Mouse (Mus musculus): ENCODE results near the gene Ugt1a6b. TPM values are rescaled to one million over a fixed set of nuclear protein-coding genes. Genes with fewer than 3 reads are reported as not detected.
"Not testable (repeated sequence)": the region's sequence is repeated elsewhere in the genome, so short reads cannot be mapped to it uniquely, and the experiment has no call there.

Ugt1a6b gene
- total RNA-seq, 2 experiments from 2014 or later: 0.20 to 0.23 TPM

DNA sequence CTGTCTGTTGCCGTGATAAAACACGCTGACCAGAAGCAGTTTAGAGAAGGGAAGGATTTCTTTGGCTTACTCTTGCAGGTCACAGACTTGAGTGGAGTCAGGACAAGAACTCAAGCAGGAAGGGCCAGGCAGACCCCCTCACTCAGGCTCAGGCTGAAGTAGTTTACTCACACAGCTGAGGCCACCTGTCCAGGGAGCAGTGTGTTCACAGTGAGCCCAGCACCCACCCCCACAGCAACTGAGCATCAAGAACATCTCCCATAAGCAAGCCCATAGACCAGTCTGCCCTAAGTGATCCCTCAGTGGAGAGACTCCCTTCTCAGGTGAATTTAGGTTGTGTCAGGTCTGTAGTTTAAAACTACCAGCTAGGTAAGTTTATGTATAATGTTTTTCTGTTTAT lies 6.6 kb downstream of the Ugt1a6b start:
- DNase-seq (ENCODE audit: low spot score in 2 of 2); intact Hi-C loops (cut with DNase I): not testable (repeated sequence)

DNA sequence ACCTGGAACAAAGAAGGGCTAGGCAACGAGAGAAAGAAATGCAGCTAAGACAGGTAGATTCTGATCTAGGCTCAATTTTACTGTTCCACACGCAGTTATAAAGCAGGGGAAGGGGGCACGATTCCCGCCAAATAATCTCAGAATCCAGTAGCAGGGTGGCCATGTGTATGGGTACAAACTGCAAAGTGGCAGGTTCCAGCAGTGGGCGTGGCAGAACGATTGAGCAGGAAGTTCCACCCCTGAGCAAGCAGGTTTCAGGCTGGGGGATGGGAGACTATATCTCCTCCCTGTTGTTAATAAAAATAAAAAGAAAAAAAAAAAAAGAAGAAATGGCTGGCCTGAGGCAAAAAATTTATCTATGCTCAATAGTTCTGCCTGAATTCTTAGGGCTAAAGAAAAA lies 9.7 kb downstream of the Ugt1a6b start:
- DNase-seq (ENCODE audit: low spot score in 2 of 2); intact Hi-C loops (cut with DNase I): not testable (repeated sequence)

DNA sequence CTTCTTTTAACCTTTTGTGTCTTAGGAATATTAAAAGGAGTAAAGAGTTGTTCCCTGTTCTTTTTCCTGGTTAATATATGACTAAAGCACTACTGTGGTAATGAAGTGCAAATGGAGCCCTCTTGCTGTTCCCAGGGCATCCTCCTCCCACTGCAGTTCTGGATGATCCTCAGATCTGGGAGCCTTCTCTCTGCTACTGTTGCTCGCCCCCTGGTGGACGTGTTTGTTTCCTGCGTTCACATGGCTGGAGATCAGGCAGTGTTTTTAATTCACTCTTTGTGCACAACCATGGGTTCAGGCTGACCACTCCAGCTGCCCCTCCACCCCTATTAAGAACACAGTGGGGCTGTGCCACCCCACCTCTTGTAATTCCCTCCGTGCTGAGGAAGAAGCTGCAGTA lies 17.5 kb downstream of the Ugt1a6b start:
- intact Hi-C loops (cut with DNase I); DNase-seq (ENCODE audit: low spot score in 2 of 2): not testable (repeated sequence)

DNA sequence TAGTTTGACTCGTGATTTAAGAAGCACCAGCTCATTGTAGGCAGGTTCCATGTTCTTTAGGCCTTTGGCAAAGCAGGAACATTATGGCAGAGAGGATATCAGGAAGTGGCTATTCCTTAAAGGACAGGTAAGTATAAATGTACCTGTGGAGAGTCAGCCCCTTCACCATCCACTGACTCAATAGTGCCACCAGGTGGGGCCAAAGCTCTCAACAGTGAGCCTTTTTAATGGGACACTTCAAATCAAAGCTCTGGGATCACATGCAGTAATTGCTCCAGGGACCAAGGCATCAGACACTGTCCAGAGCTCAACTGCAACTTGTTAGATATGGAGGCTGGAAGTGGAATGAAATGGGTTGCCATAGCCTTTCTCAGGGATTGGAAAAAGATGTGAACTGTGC lies 18.5 kb downstream of the Ugt1a6b start:
- DNase-seq (ENCODE audit: low spot score in 2 of 2); intact Hi-C loops (cut with DNase I): not testable (repeated sequence)

DNA sequence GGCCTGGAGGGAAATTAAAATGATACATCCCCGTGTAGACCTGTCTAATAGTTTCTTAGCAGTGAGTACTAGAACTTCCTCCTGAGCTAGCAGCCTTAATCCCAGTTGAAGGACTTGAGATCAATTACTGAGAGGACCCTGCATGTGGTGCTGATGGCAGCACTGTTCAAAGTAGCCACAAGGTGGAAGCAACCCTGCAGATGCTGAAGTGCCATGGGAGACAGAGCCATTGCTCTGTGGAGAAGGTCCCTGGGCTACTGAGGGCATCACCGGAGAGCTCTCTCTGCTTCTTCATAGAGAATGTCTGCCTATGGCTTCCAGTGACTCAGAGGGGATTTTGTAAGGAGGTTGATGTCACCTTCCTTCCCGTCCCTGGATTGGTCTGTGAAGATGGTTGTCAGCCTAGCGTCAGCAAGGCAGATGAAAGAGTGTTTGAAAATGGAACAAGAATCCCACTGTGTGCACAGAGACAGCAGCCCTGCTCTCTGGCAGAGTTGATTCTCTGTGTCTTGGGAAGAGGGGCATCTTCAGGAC lies 22.8 kb downstream of the Ugt1a6b start:
- intact Hi-C loops (cut with DNase I); DNase-seq (ENCODE audit: low spot score in 2 of 2): not testable (repeated sequence)

DNA sequence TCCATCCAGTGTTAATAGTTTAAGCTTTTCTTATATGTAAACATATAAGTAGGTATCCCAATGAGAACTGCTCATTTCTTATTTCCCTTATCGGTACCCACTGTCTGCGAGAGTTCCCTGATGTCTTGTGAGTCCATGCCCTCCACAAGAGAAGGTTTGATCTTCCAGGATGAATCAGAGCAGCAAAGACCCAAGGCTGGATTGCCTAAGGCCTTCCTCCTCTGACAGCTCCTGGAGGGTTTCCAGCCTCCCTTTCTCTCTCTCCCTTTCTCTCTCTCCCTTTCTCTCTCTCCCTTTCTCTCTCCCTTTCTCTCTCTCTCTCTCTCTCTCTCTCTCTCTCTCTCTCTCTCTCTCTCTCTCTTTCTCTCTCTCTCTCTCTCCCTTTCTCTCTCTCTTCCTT lies 26.0 kb downstream of the Ugt1a6b start:
- intact Hi-C loops (cut with DNase I); DNase-seq (ENCODE audit: low spot score in 2 of 2): not testable (repeated sequence)

DNA sequence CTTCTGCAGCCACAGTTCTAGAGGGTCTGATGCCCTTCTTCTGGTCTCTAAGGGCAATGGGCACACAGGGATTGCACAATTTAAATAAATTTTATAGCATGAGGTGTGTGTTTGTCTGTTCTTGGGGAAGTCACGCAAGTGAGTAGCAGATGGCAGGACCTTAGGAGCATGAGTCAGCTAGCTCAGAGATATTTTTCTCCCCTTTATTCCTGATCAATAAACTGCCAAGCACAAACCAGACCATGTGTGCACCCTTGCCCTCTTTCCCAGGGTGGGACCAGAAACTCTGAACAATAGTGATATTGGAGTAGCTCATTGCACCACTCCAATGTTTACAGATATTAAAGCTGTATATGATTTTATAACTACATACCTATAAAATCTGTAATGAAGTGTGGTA lies 27.2 kb downstream of the Ugt1a6b start:
- intact Hi-C loops (cut with DNase I); DNase-seq (ENCODE audit: low spot score in 2 of 2): not testable (repeated sequence)

DNA sequence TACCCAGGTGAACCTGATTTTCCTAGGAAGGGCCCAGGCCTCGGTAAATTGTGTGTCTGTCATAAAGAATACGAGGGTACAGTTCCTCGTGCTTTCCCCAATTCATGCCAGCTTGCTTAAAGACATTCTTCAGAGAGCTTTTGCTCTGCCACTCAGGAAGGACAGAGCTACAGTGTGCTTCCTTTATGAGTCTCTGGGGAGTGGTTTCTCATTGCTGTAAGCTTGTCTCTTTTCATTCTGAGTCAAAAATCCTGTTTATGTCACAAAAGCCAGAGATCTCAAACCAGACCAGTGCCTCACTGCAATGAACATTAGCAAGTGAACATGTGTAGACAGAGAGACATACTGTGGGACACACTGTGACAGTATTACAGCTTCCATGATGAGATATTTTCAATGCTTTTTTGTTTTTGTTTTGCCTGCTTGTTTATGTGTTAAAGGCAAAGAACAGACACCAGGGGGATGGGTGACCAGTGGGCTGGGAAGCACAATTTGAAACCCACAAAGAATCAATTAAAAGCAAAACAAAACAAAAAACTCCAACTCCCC lies 30.9 kb downstream of the Ugt1a6b start:
- intact Hi-C loops (cut with DNase I): no loop called here
- no peak for DNase-seq (ENCODE audit: low spot score in 2 of 2)

DNA sequence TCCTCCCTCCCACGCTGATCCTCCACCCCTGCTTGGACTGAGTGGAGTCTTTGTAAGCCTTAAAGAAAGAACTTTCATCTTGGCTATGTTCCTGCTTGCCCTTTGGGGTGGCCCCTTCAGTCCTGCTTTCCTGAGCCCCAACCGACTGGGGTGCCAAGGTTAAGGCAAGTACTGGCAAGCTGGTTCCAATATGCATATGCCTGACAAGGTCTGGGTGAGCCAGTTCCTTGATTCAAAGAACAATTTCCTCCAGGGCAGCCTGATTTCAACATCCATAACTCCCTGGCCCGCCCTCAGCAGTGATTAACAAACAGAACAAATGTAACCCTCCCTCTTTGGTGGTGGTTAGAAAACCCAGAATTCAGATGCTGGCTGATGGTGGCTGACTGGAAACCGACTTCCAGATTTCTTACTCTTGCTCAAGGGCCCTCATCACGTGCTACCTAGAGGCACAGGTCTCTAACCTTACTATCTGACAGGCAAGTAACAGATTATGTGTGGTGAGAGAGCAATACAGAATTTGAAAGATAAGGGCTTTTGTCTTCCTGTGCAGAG lies 31.5 kb downstream of the Ugt1a6b start, which contains the start of gene Ugt1a6a:
Ugt1a6a (plus strand) TSS at position 353 of the 555 bp plus-strand sequence.
- intact Hi-C loops (cut with DNase I); DNase-seq (ENCODE audit: low spot score in 2 of 2): not testable (repeated sequence)

DNA sequence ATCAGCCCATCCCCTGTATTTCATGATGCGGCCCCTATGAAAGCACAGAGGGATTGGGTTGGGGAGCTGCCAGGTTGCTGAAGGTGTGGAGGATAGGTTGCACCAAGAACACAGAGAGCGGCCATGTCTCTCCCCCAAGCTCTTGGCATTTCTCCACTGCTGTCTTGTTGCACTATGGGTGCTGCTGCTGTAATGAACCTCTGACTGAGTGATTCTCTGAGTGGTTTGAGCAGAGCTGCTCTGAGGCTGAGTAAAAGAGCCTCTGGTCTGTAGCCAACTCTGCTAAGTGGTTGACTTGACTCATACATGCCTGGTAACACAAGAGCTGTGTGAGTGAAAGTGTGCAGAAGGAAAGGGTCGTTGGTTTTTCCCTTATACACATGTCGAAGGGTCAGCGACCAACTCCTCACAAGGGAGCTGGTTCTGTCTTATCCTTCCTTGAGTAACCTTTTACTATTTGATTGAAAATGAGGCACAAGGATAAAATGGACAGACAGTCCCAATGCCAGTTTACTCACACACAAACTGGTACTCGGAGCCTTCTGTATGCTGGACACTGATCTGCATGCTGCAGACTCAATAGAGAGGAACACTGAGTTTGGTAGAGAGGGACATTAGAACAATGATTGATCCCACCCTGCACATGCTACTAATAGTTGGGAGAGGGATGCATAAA lies 32.3 kb downstream of the Ugt1a6b start:
- DNase-seq (ENCODE audit: low spot score in 2 of 2); intact Hi-C loops (cut with DNase I): not testable (repeated sequence)

DNA sequence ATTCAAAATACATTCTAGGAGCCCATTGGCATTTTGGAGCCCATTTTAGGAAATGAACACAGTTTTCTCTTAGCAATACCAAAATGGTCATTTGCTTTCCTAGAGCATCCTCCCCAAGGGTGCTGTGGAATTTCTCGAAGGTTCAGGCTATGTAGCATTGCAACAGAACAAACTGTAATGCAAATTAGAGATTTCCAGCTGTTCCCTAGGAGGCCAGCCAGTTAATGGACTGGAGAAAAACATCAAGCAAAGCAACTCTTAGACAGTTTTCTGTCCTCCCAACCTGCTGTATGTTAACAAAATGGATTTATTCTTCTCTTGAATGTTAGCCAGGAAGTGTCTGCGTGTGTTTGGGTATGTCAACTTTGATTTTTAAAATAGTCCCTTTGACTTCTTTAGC lies 33.6 kb downstream of the Ugt1a6b start:
- no peak for DNase-seq (ENCODE audit: low spot score in 2 of 2)
- intact Hi-C loops (cut with DNase I): no loop called here

DNA sequence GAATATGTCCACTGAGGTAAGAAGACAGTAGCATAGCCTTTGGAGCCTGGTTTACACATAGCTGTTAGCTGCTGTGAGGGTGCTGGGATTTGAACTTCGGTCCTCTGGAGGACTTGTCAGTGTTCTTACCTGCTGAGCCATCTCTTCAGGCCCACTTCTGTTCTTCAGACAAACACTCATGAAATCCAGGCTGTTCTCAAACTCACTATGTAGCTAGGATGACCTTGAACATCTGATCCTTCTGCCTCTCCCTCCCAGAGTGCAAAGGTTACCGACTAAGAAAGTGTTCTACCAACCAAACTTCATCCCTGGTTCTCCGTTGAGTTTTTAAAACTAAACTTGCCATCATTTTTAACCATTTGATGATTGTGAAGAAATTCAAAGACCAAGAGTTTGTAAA lies 34.2 kb downstream of the Ugt1a6b start:
- no peak for DNase-seq (ENCODE audit: low spot score in 2 of 2)
- intact Hi-C loops (cut with DNase I): no loop called here

DNA sequence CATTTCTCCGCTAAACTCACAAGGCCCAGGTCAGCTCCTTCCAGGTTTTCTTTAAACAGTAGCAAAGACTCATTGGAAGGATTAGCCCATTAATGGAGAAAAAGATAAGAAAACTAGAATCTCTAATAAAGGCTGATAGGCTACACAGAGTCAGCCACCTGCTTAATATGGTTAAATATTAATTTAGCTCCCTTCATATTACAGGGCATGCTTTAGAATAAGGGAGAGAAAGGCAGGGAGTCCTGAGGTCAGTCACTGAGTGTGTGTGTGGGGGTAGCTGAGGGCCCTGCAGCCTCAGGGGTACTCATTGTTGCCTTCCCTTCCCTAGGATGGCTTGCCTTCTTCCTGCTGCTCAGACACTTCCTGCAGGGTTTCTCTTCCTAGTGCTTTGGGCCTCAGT lies 35.1 kb downstream of the Ugt1a6b start:
- intact Hi-C loops (cut with DNase I): no loop called here
- DNase-seq (ENCODE audit: low spot score in 2 of 2): no peak

DNA sequence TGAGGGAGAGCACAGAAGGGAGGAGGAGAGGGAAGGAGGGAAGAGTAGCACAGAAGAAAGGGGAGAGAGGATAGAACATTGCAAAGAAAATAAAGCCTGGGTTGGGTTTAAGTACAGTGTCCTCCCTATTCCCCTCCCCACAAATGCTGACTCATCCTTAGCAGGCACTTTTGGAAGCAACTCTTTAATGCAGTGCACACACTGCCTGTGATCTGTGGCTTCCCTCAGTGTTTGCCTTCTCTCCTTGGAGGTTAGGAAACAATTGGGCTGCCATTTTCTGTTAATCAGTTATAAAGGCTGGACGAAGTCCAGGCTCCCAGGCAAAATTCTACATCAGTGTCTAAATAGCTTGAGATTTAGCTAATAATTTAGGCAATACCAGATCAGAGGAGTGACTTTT lies 37.4 kb downstream of the Ugt1a6b start:
- intact Hi-C loops (cut with DNase I): loop anchor here (10.0 kb wide), 1 partner anchor 136 kb away; the partner anchor contains the start of gene Usp40
- DNase-seq (ENCODE audit: low spot score in 2 of 2): not testable (repeated sequence)

DNA sequence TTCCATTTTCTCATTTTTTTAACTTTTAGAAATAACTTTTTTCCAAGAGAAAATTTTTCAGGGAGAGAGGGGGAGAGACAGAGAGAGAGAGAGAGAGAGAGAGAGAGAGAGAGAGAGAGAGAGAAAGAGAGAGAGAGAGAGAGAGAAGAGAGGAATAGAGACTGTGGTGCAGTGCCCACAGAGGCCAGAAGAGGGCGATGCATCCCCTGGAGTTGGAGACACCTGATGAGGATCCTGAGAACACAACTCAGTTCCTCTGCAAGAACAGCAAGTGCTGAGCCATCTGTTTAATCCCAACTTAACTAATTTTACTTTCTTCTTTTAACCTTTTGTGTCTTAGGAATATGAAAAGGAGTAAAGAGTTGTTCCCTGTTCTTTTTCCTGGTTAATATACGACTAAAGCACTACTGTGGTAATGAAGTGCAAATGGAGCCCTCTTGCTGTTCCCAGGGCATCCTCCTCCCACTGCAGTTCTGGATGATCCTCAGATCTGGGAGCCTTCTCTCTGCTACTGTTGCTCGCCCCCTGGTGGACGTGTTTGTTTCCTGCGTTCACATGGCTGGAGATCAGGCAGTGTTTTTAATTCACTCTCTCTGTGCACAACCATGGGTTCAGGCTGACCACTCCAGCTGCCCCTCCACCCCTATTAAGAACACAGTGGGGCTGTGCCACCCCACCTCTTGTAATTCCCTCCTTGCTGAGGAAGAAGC lies 41.1 kb downstream of the Ugt1a6b start:
- DNase-seq (ENCODE audit: low spot score in 2 of 2): peak; percentile 43 to 45
- intact Hi-C loops (cut with DNase I): loop anchor here (10.0 kb wide), 1 partner anchor 139 kb away; the partner anchor contains the start of gene Usp40

DNA sequence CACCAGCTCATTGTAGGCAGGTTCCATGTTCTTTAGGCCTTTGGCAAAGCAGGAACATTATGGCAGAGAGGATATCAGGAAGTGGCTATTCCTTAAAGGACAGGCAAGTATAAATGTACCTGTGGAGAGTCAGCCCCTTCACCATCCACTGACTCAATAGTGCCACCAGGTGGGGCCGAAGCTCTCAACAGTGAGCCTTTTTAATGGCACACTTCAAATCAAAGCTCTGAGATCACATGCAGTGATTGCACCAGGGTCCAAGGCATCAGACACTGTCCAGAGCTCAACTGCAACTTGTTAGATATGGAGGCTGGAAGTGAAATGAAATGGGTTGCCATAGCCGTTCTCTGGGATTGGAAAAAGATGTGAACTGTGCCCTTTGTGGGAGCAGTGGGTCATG lies 42.2 kb downstream of the Ugt1a6b start:
- not testable (repeated sequence) for DNase-seq (ENCODE audit: low spot score in 2 of 2)
- intact Hi-C loops (cut with DNase I): loop anchor here (10.0 kb wide), 1 partner anchor 140 kb away; the partner anchor contains the start of gene Usp40

DNA sequence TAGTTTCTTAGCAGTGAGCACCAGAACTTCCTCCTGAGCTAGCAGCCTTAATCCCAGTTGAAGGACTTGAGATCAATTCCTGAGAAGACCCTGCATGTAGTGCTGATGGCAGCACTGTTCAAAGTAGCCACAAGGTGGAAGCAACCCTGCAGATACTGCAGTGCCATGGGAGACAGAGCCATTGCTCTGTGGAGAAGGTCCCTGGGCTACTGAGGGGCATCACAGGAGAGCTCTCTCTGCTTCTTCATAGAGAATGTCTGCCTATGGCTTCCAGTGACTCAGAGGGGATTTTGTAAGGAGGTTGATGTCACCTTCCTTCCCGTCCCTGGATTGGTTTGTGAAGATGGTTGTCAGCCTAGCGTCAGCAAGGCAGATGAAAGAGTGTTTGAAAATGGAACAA lies 47.1 kb downstream of the Ugt1a6b start:
- intact Hi-C loops (cut with DNase I): loop anchor here (5.0 kb wide), 1 partner anchor 137 kb away; no protein-coding TSS in a partner anchor
- not testable (repeated sequence) for DNase-seq (ENCODE audit: low spot score in 2 of 2)

DNA sequence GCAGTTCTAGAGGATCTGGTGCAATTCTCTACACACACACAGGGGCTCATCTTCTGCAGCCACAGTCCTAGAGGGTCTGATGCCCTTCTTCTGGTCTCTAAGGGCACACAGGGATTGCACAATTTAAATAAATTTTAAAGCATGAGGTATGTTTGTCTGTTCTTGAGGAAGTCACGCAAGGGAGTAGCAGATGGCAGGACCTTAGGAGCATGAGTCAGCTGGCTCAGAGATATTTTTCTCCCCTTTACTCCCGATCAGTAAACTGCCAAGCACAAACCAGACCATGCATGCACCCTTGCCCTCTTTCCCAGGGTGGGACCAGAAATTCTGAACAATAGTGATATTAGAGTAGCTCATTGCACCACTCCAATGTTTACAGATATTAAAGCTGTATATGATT lies 55.4 kb downstream of the Ugt1a6b start:
- intact Hi-C loops (cut with DNase I): no loop called here

DNA sequence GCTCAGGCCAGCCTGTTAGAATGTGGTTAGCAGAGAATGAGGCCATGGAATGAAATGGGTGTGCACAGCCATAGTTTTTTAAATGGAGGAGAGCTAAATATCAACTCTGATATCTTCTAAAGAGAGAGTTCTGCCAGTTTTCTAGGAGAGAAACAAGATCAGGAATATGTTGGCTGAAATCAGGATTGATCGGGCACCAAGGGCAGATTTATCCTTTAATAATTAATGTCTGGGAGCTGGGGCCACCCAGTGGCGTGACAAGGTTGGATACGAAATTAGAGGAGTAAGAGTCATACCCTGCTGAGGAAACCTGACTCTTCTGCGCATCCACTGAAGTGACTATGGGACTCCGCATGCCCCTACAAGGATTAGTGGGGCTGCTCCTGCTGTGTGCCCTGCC lies 62.7 kb downstream of the Ugt1a6b start, which contains the start of gene Ugt1a5:
Ugt1a5 (plus strand) TSS at position 302 of the 400 bp plus-strand sequence.
- intact Hi-C loops (cut with DNase I): no loop called here
- DNase-seq (ENCODE audit: low spot score in 2 of 2): no peak

More for the DNA sequence above, 55.4 kb downstream of the Ugt1a6b start:
- no peak for DNase-seq (ENCODE audit: low spot score in 2 of 2)

DNA sequence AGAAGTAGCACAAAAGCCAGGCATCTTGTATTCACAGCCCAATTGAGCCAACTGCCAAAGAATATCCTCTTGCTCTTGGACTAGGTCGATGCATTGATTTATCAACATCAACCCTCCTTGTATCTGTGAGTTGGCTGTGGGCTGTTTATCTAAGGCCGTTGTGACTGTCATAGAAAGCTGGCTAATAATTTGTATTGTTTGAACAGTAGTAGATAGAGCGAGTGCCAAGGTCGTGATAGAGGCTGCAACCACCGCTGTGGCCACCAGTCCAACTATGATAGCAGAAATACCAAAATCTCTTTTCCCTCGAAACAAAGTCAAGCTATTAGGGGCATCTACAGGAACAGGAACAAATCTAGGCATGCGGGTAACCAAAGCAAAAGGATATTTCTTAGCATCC lies 69.1 kb downstream of the Ugt1a6b start:
- DNase-seq (ENCODE audit: low spot score in 2 of 2); intact Hi-C loops (cut with DNase I): not testable (repeated sequence)

Measured in left cerebral cortex, postnatal 14 days (tissue).